Mouse (Mus musculus) stomach, embryonic 15.5 days (tissue): Measurements from ENCODE around the gene Tas1r1. TPM values are rescaled to one million over a fixed set of nuclear protein-coding genes. Genes with fewer than 3 reads are reported as not detected.
A peak's percentile ranks its signal among the peaks of the same experiment; 100 is the strongest.
"Not testable (repeated sequence)": the region's sequence is repeated elsewhere in the genome, so short reads cannot be mapped to it uniquely, and the experiment has no call there.

Source experiments
- ATAC-seq: fragments of 200-750 bp; cut with Nextera tagmentation; 2 replicates; pipeline ENCODE4 v1.8.0; 2017; ENCODE audit warnings: low read depth, moderate number of reproducible peaks, moderate TSS enrichment; ENCODE audit not compliant: insufficient read depth, low FRiP score
- H3K27ac ChIP-seq: fragments of 300-500 bp; sonication (generic); 2 replicates; pipeline ENCODE4 v1.5.1; 2015; ENCODE audit warnings: mild to moderate bottlenecking, inconsistent platforms
- H3K27me3 ChIP-seq: fragments of 300-500 bp; sonication (generic); replicated peaks from 2 replicates; pipeline ENCODE4 v1.6.1; 2015; ENCODE audit warnings: inconsistent platforms
- H3K36me3 ChIP-seq: fragments of 300-500 bp; sonication (generic); 2 replicates; pipeline ENCODE4 v1.6.1; 2015; ENCODE audit warnings: inconsistent platforms
- H3K4me1 ChIP-seq: fragments of 300-500 bp; sonication (generic); 2 replicates; pipeline ENCODE4 v1.6.1; 2015; ENCODE audit warnings: inconsistent platforms
- H3K4me2 ChIP-seq: fragments of 300-500 bp; sonication (generic); 2 replicates; pipeline ENCODE4 v1.6.1; 2015; ENCODE audit warnings: mild to moderate bottlenecking, inconsistent platforms
- H3K4me3 ChIP-seq: fragments of 300-500 bp; sonication (generic); replicated peaks from 2 replicates; pipeline ENCODE4 v1.5.1; 2015; ENCODE audit warnings: inconsistent platforms
- H3K9ac ChIP-seq: fragments of 300-500 bp; sonication (generic); 2 replicates; pipeline ENCODE4 v1.6.1; 2015; ENCODE audit warnings: inconsistent platforms
- H3K9me3 ChIP-seq: fragments of 300-500 bp; sonication (generic); 2 replicates; pipeline ENCODE4 v1.6.1; 2016; ENCODE audit warnings: inconsistent platforms
- WGBS: fragments of 180-500 bp; shearing (Covaris S2); methylation state at CpG from one replicate; pipeline ENCODE4 v1.1.7; 2015; 5-methylcytosine and 5-hydroxymethylcytosine counted together
- polyA plus RNA-seq: library from polyadenylated mRNA; unstranded; fragments of >200 nt; fragmentation: Nextera tagmentation; extraction: Ambion mirVana; gene quantifications from 2 replicates; pipeline ENCODE4 v1.2.1, GENCODE M21; 2015

Tas1r1 gene
- polyA plus RNA-seq, 1 experiment from 2014 or later, result 0.28 TPM

- ATAC-seq, result peak; percentile 8; the same call in 1 of the 2 replicates
- peak overlapping the region; percentile 86 for H3K9ac ChIP-seq
- peak overlapping the region; percentile 84 for H3K4me2 ChIP-seq
- peak overlapping the region; percentile 98 for H3K4me3 ChIP-seq
- 2% methylated on average over 25 of the region's 25 CpGs for WGBS
- no peaks in the 10 kb centered on the region for H3K27me3 ChIP-seq
- H3K9me3 ChIP-seq, result no peaks in the 10 kb centered on the region
- H3K36me3 ChIP-seq, result peaks cover 37% of the 10 kb centered on the region
- peaks cover 13% of the 10 kb centered on the region; the same call in 1 of the 2 replicates for H3K4me1 ChIP-seq
- H3K27ac ChIP-seq, result no peak overlapping the region
Measured at GRCm38 (mm10) chr4:152039831-152040310, 1.5 kb upstream of the Tas1r1 start.

DNA sequence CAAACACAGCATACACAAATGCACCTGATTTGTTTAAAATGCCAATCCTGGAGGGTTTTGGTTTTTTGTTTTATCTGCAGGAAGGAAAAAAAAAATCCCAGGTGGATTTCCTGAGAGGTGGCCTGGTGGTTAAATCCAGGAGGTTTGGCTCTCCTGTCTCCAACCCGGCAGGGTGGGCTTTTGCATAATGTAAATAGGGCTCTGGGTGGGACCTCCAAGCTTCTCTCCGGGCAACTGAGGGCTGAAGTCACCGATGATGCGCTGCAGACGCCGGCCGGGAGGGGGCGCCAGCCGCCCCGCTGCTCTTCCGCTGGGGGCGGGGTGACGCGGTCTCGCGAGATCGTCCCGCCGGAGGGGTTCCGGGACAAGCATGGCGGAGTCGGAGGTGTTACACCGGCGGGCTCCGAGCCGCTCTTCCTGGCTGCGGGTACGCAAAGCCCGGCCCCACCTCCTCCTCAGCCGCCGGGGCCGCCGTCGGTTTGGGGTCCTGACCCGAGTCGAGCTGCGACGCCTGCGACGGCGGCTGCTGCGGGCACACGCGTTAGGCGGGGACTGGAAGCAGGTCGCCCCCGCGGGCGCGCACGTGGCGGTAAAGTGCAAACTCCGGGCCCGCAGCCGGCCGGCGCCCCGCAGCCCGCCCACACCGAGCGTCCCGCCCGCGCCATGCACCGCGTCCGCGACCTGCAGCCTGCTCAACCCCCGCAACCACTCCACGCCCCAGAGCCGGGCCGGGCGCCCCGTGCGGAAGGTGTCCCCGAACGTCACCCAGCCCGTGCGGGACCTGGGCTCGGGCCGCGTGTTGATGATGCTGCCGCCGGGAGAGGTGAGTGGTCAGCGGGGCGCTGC lies 840 bp upstream of the Tas1r1 start, which contains the start of gene Nol9:
Gene Nol9, plus strand, starts transcription at position 337 of the 846 bp plus-strand sequence.
- H3K4me3 ChIP-seq, result peak within 1 kb of the TSS; percentile 98
- H3K9ac ChIP-seq, result peak within 1 kb of the TSS; percentile 86
- H3K27ac ChIP-seq, result no peak within 1 kb of the TSS
- no peaks in the 10 kb centered on the region for H3K27me3 ChIP-seq
- H3K4me2 ChIP-seq, result peak within 1 kb of the TSS; percentile 84
- H3K9me3 ChIP-seq, result no peaks in the 10 kb centered on the region
- peak; percentile 87 for ATAC-seq
- peaks cover 13% of the 10 kb centered on the region; the same call in 1 of the 2 replicates for H3K4me1 ChIP-seq
- under 1% methylated on average over 70 of the region's 86 CpGs for WGBS
- H3K36me3 ChIP-seq, result peaks cover 31% of the 10 kb centered on the region

DNA sequence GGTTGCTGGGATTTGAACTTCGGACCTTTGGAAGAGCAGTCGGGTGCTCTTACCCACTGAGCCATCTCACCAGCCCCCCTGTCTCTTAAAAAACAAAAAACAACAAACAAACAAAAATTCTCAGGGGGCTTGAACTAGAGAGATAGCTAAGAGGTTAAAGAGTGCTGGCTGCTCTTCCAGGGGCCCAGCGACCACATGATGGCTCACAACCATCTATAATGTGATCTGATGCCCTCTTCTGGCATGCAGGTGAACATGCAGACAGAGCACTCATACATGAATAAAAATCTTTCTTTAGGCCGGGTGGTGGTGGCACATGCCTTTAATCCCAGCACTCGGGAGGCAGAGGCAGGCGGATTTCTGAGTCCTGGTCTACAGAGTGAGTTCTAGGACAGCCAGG lies 1.9 kb downstream of the Tas1r1 start:
- not testable (repeated sequence) for H3K4me2 ChIP-seq, H3K27ac ChIP-seq, H3K36me3 ChIP-seq, ATAC-seq, H3K27me3 ChIP-seq, H3K4me3 ChIP-seq, H3K9ac ChIP-seq, H3K9me3 ChIP-seq
- WGBS, result 89% methylated on average over 6 of the region's 6 CpGs
- H3K4me1 ChIP-seq, result peaks cover 13% of the 10 kb centered on the region; the same call in 1 of the 2 replicates

DNA sequence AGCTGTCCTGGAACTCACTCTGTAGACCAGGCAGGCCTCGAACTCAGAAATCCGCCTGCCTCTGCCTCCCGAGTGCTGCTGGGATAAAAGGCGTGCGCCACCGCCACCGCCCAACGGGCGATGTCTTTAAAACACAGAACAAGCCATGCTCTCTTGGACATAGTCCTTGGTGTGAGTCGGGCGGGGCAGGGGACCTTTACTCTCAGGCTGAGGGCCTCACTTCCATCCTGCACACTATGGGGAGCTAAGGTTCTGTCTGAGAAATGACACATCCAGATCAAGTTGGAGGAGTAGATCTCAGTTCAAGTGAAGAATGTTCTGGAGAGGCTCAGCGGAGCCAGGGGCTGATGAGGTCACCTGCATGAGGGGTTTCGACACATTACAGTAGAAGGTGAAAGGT lies 5.4 kb downstream of the Tas1r1 start:
- H3K9me3 ChIP-seq, result no peaks in the 10 kb centered on the region
- no peaks in the 10 kb centered on the region for H3K27me3 ChIP-seq
- no peaks in the 10 kb centered on the region for H3K36me3 ChIP-seq
- 89% methylated on average over 13 of the region's 13 CpGs for WGBS
- no peak overlapping the region for H3K4me2 ChIP-seq
- H3K4me3 ChIP-seq, result no peak overlapping the region
- peaks cover 9% of the 10 kb centered on the region for H3K4me1 ChIP-seq
- ATAC-seq, result no peak
- no peak overlapping the region for H3K27ac ChIP-seq
- H3K9ac ChIP-seq, result no peak overlapping the region

- no peaks in the 10 kb centered on the region for H3K36me3 ChIP-seq
- no peak overlapping the region for H3K27ac ChIP-seq
- peaks cover 30% of the 10 kb centered on the region for H3K4me1 ChIP-seq
- no peak overlapping the region for H3K4me2 ChIP-seq
- no peak overlapping the region for H3K4me3 ChIP-seq
- no peaks in the 10 kb centered on the region for H3K9me3 ChIP-seq
- no peaks in the 10 kb centered on the region for H3K27me3 ChIP-seq
- WGBS, result 82% methylated on average over 4 of the region's 4 CpGs
- no peak overlapping the region for H3K9ac ChIP-seq
- ATAC-seq, result no peak
Measured at GRCm38 (mm10) chr4:152029997-152030396, 8.4 kb downstream of the Tas1r1 start.

DNA sequence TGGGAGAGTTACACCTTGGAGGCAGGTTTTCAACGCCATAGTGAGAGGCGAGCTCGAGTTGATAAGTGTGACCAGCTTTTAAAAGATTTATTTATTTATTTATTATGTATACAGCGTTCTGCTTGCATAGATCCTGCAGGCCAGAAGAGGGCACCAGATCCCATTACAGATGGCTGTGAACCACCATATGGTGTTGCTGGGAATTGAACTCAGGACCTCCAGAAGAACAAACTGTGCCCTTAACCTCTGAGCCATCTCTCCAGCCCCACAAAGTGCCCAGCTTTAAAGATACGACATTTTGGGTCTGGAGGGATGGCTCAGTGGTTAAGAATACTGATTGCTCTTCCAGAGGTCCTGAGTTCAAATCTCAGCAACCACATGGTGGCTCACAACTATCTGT lies 9.3 kb downstream of the Tas1r1 start:
- H3K4me1 ChIP-seq, result peaks cover 35% of the 10 kb centered on the region
- 37% methylated on average over 5 of the region's 5 CpGs for WGBS

DNA sequence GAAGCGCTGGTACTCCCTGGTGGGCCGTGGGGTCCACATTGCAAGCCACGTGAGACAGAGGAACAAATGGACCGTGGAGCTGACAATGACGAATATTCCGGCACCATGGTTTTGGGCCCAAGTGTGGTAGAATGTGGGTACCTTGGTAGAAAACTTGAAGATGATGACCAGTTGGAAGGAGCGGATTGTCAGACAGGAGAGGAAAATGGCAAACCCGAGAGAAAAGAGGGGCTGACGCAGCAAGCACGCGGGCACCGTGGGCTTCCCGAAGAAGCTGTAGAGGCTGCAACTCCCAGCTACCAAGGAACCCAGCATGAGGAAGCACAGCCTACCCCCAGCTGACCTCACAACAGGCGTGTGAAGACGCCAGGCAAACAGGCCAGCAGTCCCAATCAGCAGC lies 9.9 kb downstream of the Tas1r1 start:
- no peak overlapping the region for H3K9ac ChIP-seq
- WGBS, result 61% methylated on average over 15 of the region's 15 CpGs
- no peaks in the 10 kb centered on the region for H3K27me3 ChIP-seq
- peaks cover 37% of the 10 kb centered on the region for H3K4me1 ChIP-seq
- no peaks in the 10 kb centered on the region for H3K9me3 ChIP-seq
- no peak for ATAC-seq
- peak overlapping the region; percentile 98 for H3K4me2 ChIP-seq
- H3K4me3 ChIP-seq, result peak overlapping the region; percentile 86
- H3K36me3 ChIP-seq, result peaks cover 12% of the 10 kb centered on the region; the same call in 1 of the 2 replicates
- no peak overlapping the region for H3K27ac ChIP-seq

More for the DNA sequence above, 9.3 kb downstream of the Tas1r1 start:
- peak overlapping the region; percentile 98; the same call in 1 of the 2 replicates for H3K4me2 ChIP-seq
- no peak overlapping the region for H3K4me3 ChIP-seq
- H3K9me3 ChIP-seq, result no peaks in the 10 kb centered on the region
- H3K36me3 ChIP-seq, result peaks cover 8% of the 10 kb centered on the region; the same call in 1 of the 2 replicates
- ATAC-seq, result no peak
- no peak overlapping the region for H3K9ac ChIP-seq
- H3K27ac ChIP-seq, result no peak overlapping the region
- no peaks in the 10 kb centered on the region for H3K27me3 ChIP-seq

GRCm38 (mm10) chr4:152027524-152027923 lies 10.8 kb downstream of the Tas1r1 start, which contains the start of gene Zbtb48:
Zbtb48 (minus strand) TSS chr4:152027671.
- peak within 1 kb of the TSS; percentile 98 for H3K4me2 ChIP-seq
- peak within 1 kb of the TSS; percentile 86 for H3K4me3 ChIP-seq
- H3K27ac ChIP-seq, result peak within 1 kb of the TSS; percentile 79
- no peaks in the 10 kb centered on the region for H3K9me3 ChIP-seq
- H3K4me1 ChIP-seq, result peaks cover 37% of the 10 kb centered on the region
- under 1% methylated on average over 35 of the region's 35 CpGs for WGBS
- H3K9ac ChIP-seq, result peak within 1 kb of the TSS; percentile 60
- H3K36me3 ChIP-seq, result peaks cover 18% of the 10 kb centered on the region; the same call in 1 of the 2 replicates
- ATAC-seq, result peak; percentile 96
- H3K27me3 ChIP-seq, result no peaks in the 10 kb centered on the region

GRCm38 (mm10) chr4:152026751-152027508 lies 11.4 kb downstream of the Tas1r1 start:
- peak overlapping the region; percentile 86 for H3K4me3 ChIP-seq
- H3K27me3 ChIP-seq, result no peaks in the 10 kb centered on the region
- H3K36me3 ChIP-seq, result peaks cover 22% of the 10 kb centered on the region; the same call in 1 of the 2 replicates
- H3K9ac ChIP-seq, result peak overlapping the region; percentile 60
- peak overlapping the region; percentile 79 for H3K27ac ChIP-seq
- peaks cover 37% of the 10 kb centered on the region for H3K4me1 ChIP-seq
- peak; percentile 47 for ATAC-seq
- WGBS, result 3% methylated on average over 37 of the region's 41 CpGs
- H3K4me2 ChIP-seq, result peak overlapping the region; percentile 98
- no peaks in the 10 kb centered on the region for H3K9me3 ChIP-seq

DNA sequence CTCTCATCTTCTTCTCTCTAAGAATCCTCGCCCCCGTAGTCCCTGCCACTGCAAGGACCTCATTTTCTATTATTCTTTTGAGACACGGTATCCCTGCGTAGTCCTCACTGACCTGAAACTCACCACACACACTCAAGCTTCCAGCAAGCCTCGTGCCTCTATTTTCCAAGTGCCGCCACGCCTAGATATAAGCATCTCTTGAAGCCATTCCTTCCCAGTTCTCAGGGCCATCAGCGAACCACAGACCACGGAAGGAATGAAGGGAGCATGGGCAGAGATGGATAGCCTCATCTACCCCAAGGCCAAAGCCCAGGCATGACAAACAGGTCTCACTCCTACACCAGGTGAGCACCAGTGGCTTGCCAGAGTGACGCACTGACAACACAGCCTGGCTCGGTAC lies 13.8 kb downstream of the Tas1r1 start:
- no peak overlapping the region for H3K9ac ChIP-seq
- no peak overlapping the region for H3K4me3 ChIP-seq
- H3K36me3 ChIP-seq, result peaks cover 46% of the 10 kb centered on the region
- no peak overlapping the region for H3K27ac ChIP-seq
- no peaks in the 10 kb centered on the region for H3K27me3 ChIP-seq
- WGBS, result 87% methylated on average over 11 of the region's 11 CpGs
- no peak for ATAC-seq
- H3K4me1 ChIP-seq, result peaks cover 37% of the 10 kb centered on the region
- H3K4me2 ChIP-seq, result no peak overlapping the region
- H3K9me3 ChIP-seq, result no peaks in the 10 kb centered on the region

GRCm38 (mm10) chr4:152022506-152022905 lies 15.9 kb downstream of the Tas1r1 start:
- Histone ChIP-seq H3K27me3 (no peaks in the 10 kb centered on the region), H3K27ac (no peak overlapping the region), H3K4me1 (peaks cover 26% of the 10 kb centered on the region), H3K4me2 (no peak overlapping the region), H3K36me3 (peaks cover 56% of the 10 kb centered on the region), H3K9ac (no peak overlapping the region), H3K4me3 (no peak overlapping the region), H3K9me3 (no peaks in the 10 kb centered on the region)
- no peak for ATAC-seq
- 86% methylated on average over 8 of the region's 8 CpGs for WGBS
